Mouse (Mus musculus) kidney, postnatal 36 days (tissue): ENCODE data around the gene Rasgrp2.

Source experiments
- DNase-seq, 2 experiments: peaks; one replicate each; pipeline ENCODE4 v3.0.0; 2021 to 2022; ENCODE audit warnings: mixed read lengths in 2 of 2

The Rasgrp2 gene

DNA sequence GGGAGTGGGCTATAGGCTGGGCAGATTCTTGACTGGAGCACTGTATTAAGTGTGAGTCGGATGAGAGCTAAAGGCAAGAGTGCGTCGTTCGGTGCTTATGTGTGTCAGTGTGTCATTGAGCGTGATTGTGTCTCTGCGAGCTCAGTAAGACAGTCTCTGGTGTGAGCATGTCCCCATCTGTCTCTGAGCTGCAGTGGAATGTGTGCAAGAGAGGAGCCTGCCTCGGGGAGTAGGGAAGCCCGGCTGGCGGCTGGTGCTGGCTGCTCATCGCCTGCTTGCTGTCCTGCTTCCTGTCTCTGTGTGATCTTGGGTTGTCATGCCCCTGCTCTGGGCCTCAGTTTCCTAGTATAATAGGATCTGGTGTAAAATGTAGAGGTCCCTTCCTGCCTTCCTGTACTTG is 43.9 kb downstream of the Rasgrp2 start:
- DNase-seq: no peak

- no peak for DNase-seq
Measured at GRCm38 (mm10) chr19:6445761-6446423, 46.8 kb downstream of the Rasgrp2 start.

GRCm38 (mm10) chr19:6446736-6447437 is 47.7 kb downstream of the Rasgrp2 start:
- no peak for DNase-seq

DNA sequence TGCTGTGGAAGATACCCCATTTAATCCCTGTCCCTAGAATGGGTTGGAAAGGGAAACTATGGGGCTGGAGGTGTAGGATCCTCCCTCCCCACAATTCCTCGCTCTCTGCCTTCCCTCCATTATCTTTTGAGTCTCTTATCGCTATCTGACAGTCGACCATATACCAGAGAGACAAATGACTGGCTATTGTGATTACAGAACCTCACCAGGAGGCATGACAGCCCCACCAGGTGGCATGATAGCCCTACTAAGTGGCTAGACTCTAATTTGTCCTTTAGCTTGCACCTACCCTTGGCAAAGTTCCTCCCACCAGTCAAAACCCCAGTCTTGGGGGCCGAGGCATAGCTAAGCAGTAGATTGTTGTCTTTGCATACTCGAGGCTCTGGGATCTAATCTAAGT is 49.6 kb downstream of the Rasgrp2 start:
- no peak for DNase-seq

GRCm38 (mm10) chr19:6449841-6450240 is 50.7 kb downstream of the Rasgrp2 start:
- DNase-seq: no peak

- DNase-seq: peak; percentile 87 to 89
Measured at GRCm38 (mm10) chr19:6452030-6452494, 52.9 kb downstream of the Rasgrp2 start.

GRCm38 (mm10) chr19:6452672-6453310 is 53.7 kb downstream of the Rasgrp2 start:
- no peak for DNase-seq

GRCm38 (mm10) chr19:6453349-6453748 is 54.2 kb downstream of the Rasgrp2 start:
- no peak for DNase-seq

- DNase-seq: no peak
Measured at GRCm38 (mm10) chr19:6454041-6454720, 55.0 kb downstream of the Rasgrp2 start.

DNA sequence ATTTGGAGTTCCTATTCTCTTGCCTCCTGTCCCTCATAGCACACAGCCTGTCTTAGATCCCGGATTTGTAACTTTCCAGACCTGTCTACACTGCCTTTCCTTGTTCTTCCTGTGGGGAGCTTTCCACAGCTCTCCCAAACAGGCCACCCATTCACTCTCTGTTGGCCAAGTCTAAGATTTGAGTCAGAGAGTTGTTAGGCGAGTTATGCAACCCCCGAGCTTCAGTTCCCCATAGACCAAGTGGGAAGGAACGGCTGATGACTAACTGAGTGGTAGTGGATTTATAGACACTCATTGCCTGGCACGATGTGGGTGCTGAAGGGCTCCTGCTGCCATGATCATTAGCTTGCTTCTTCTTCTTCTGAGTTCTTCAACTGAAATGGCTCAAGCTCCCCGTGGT is 60.4 kb downstream of the Rasgrp2 start:
- DNase-seq: no peak

GRCm38 (mm10) chr19:6462841-6463240 is 63.7 kb downstream of the Rasgrp2 start:
- DNase-seq: no peak

GRCm38 (mm10) chr19:6464306-6465071 is 65.3 kb downstream of the Rasgrp2 start:
- no peak for DNase-seq
